Mouse (Mus musculus): ENCODE results near the gene Wfdc6b.
"Not testable (repeated sequence)": the region's sequence is repeated elsewhere in the genome, so short reads cannot be mapped to it uniquely, and the experiment has no call there.

Wfdc6b gene

DNA sequence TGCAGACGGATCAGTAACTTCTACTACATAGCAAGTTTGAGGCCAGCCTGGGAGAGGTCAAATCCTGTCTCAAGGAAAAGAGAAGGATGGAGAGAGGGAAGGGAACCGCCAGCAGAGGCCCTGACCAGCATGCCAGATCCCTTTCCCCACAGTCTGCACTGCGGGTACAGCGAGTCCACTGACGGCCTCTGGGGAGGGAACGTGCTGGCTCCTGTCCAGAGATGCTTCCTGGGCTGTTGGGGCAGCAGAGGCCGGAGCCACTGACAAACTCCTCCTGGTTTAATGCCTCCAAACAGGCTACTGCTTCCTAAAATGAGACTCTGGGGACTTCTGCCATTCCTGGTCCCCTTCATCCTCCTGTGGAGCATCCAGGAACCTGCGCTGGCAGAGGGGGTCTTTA lies at the start of gene Wfdc6b, which contains the start of gene Wfdc8:
Gene Wfdc6b (plus strand): TSS at position 52 of the 400 bp plus-strand sequence.
Gene Wfdc8 (minus strand): TSS at position 156 of the 400 bp plus-strand sequence.
- DNase-seq (ENCODE audit: low spot score in 2 of 2): peak in 1 of 2 experiments; percentile 43

DNA sequence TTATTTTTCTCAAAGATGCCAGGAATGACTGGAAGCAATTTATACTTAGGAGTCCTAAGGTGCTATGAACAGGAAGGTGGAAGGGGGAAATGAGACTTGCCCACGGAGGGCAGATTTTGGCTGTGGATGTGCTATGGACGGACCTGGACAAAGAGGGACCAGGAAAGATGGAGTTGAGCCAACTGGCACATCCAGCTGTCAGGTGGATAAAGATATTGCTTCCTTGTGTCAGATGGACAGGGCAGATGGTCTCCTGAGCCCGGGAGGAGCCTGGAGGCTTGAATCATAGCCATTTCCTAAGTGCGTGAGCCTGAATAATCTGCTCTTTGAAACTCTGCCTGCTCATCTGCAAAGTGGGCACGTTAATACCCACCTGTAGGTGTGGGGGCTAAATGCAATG lies 49.0 kb upstream of the Wfdc6b start:
- no peak for DNase-seq (ENCODE audit: low spot score in 2 of 2)

DNA sequence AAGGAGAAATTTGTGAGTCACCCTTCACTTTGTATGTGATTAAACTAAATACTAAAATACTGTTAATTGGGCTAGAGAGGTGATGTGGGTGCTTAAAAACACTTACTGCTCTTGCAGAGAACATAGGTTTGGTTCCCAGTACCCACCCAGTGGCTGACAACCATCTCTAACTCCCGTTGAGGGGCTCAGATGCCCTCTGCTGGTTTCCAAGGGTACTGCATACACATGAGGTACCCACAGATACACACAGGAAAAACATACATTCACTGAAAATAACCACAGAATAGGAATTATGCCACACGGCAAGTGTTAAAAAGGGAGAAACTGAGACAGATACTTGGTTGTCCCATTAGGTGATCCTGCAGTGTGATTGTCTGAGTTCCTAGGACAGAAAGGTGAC lies 46.3 kb upstream of the Wfdc6b start:
- DNase-seq (ENCODE audit: low spot score in 2 of 2): no peak

DNA sequence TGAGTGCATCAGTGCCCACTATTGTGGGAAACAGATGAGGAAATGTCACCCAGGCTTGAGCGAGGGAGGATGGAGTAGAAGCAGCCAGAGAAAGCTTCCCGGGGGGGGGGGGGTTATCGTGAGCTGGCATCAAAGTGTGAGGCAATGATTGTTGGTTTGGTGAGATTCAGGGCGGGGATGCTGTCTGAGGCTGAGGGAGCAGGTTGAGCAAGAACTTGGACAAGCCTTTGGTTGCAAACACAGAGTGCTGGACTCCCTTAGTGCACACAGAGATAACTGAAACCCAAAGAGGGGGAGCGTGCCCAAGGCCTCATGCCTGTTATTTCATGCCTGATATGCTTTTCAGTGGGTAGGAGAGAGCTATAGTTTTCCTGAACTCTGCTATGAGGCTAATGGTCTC lies 45.9 kb upstream of the Wfdc6b start:
- DNase-seq (ENCODE audit: low spot score in 2 of 2): peak; percentile 38 to 63

DNA sequence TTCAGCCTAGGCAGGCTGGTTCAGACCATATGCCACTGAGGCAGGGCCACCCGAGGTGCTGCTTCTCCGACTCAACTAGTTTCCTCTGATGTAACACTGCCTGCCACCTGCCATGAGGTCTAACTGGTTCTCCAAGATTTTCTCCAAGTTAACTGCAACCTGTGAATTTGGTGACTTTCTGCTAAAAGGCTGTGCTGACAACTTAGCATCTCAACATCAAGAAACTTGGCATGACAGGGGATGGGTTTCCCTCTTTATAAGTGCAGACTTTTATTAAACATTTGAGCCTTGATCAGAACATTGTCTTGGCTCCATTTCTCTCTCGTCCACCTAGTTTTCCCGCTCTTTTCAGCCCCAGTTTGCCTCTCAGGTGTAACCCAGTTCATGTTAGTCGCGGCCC lies 40.0 kb upstream of the Wfdc6b start, which contains the start of gene Spint3:
Gene Spint3 (minus strand): TSS at position 101 of the 400 bp plus-strand sequence.
- DNase-seq (ENCODE audit: low spot score in 2 of 2): not testable (repeated sequence)

DNA sequence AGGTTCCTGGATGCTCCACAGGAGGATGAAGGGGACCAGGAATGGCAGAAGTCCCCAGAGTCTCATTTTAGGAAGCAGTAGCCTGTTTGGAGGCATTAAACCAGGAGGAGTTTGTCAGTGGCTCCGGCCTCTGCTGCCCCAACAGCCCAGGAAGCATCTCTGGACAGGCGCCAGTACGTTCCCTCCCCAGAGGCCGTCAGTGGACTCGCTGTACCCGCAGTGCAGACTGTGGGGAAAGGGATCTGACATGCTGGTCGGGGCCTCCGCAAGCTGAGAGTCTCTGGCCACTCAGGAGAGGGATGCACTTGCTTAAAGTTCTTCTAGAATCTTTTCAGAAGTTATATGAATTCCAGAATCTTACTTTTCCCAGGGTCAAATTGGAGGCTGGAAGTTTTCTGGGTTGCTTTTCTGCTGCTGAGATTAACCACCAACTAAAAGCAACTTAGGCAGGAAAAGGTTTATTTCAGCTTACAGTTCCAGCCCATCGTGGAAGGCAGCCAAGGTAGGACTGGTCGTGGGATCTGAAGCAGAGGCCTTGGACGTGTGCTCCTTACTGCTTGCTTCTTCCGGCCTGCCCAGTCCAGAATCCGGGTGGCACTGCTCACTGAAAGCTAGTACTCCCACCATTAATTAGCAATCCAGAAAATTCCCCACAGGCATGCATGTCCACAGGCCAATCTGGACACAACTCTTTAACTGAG lies 28.1 kb upstream of the Wfdc6b start, which contains the start of gene Wfdc6a:
Gene Wfdc6a (minus strand): TSS at position 423 of the 701 bp plus-strand sequence.
- peak in 1 of 2 experiments; percentile 19 for DNase-seq (ENCODE audit: low spot score in 2 of 2)

- no peak for DNase-seq (ENCODE audit: low spot score in 2 of 2)
Observed at GRCm38 (mm10) chr2:164592014-164592413, 21.3 kb upstream of the Wfdc6b start.

DNA sequence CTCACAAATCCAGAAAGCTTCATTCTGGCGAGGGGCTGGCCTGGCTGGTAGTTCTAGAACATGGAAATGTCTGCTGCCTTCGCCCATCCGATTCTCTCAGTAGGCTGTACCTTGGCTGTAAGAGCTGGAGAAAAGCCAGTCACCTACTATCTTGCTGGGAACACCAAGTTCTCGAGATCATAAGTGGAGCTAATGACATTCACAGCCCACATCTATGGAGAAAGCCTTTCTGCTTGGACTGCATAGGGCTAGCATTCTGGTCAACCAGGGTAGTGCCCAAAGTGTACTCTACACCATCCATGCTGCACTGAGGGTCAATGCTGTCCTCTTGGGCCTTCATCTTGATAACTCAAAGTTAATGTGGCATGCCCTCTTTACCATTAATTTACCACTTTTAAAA lies 19.8 kb upstream of the Wfdc6b start, which contains the start of gene Eppin:
Gene Eppin (minus strand): TSS at position 101 of the 400 bp plus-strand sequence.
- DNase-seq (ENCODE audit: low spot score in 2 of 2): no peak

DNA sequence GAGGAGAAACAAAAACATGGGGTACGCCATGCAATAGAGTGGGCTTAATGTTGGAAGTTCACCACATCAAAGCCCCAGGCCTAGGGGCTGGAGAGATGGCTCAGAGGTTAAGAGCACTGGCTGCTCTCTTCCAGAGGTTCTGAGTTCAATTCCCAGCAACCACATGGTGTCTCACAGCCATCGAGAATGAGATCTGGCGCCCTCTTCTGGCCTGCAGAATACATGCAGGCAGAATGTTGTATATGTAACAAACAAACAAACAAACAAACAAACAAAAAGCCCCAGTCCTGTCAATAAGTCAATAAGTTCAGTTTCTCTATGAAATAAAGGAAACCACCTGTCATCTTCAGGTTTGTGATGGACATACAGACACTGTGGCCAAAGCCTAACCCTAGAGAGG lies 13.1 kb upstream of the Wfdc6b start:
- no peak for DNase-seq (ENCODE audit: low spot score in 2 of 2)

GRCm38 (mm10) chr2:164603482-164603881 lies 9.8 kb upstream of the Wfdc6b start:
- no peak for DNase-seq (ENCODE audit: low spot score in 2 of 2)

- DNase-seq (ENCODE audit: low spot score in 2 of 2): no peak
Observed at GRCm38 (mm10) chr2:164604411-164604810, 8.9 kb upstream of the Wfdc6b start.

GRCm38 (mm10) chr2:164608781-164609180 lies 4.5 kb upstream of the Wfdc6b start:
- DNase-seq (ENCODE audit: low spot score in 2 of 2): no peak

DNA sequence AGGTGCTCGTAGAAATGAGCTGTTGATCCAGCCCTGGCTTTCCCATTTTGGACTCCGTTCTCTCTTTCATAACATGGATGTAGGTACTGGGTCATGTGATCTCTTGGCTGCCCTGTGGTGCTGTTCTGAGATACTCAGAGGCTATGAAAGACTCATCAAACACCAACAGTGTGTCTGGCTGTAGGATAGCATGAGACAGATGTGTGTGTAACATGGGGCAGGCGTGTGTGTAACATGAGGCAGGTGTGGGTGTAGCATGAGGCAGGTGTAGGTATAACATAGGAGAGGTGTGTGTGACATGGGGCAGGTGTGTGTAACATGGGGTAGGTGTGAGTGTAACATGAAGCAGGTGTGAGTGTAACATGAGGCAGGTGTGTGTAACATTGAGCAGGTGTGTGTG lies 2.1 kb downstream of the Wfdc6b start:
- DNase-seq (ENCODE audit: low spot score in 2 of 2): no peak

GRCm38 (mm10) chr2:164619050-164619449 lies 5.7 kb downstream of the Wfdc6b start:
- DNase-seq (ENCODE audit: low spot score in 2 of 2): no peak

- DNase-seq (ENCODE audit: low spot score in 2 of 2): no peak
Observed at GRCm38 (mm10) chr2:164621775-164622174, 8.5 kb downstream of the Wfdc6b start.

DNA sequence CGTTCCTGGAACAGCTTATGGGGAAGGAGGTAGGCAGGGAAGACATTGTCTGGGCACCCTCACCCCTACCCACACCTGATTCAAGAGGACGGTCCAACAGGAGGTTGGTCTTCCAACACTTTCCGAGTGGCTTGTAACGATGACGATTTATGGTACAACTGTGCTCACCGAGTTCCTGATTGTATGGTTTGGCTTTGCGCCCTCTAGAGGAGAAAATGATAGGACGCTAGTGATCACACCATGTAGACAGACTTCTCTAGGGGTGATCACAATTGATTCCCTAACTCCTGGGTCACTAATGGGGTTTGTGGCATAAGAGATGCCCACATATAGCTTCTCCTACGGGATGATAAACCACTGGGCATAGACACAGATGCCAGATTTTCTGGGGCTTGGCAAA lies 21.9 kb downstream of the Wfdc6b start:
- no peak for DNase-seq (ENCODE audit: low spot score in 2 of 2)

DNA sequence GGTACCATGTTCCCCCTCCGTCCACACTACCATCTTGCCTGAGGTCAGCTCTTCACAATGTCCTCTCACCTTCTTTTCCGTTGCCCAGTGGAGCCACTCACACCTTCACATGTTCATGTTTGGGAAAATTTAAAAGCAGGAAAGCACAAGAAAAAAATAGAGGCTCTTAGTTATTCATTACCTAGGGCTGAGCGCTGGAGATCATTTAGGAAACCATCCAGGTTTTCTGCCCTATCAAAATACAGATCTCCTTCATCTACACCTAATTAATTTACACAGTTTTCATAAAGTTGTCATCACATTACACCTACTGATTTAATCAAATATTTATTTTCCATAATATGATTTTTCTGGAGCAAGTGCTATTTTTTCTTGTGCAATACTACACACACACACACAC lies 25.4 kb downstream of the Wfdc6b start, which contains the start of gene Wfdc16:
Gene Wfdc16 (minus strand): TSS at position 101 of the 400 bp plus-strand sequence.
- no peak for DNase-seq (ENCODE audit: low spot score in 2 of 2)

DNA sequence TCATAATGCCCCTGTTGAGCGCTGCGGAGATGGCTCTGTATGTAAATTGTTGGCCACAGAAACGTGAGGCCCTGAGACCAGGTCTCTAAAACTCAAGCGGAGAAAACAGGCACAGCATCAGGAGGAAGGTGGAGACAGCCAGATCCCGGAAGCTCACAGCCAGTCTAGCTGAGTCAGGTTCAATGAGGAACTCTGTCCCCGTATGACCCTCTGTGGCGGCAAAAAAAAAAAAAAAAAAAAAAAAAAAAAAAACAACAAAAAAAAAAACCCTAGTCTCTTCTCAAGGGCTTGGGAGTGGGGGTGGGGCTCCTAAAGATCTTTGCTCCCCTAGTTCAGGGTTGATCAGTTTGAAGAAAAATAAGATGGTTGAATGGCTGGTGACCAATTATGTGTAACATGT lies 27.8 kb downstream of the Wfdc6b start:
- DNase-seq (ENCODE audit: low spot score in 2 of 2): no peak

DNA sequence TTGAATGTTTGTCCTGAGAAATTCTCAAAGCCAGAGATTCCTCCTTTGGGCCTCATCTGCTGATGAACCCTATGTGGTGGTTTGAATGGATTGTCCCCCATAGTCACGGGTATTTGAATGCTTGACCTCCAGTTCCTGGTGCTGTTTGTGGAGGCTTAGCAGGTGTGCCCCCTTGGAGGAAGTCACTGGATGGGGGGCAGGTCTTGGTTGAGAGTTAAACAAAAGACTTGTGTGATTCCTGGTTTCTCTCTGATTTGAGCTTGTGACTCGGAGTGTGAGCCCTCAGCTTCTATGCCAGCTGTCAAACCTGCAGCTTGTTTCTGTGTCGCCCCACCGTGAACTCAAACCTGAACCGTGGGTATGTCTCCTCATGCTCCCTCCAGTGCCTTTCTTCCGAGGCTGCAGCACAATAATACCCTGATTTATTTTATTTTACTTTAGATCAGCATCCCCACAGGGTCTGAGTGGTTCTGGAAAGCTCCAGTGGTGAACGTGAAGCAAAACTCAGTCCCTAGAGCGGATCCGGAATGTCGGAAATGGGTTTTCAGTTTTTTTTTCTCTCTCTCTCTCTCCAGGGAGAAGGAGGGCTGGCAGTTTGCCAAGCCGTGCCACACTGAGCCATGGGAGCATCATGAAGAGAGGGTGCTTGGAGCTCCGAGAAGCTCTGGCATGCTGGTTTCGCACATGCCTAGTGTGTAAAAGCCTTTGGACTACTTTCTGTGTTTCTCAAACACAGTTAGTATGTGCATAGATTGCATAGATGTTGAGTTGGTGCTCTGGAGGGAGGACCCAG lies 28.8 kb downstream of the Wfdc6b start:
- no peak for DNase-seq (ENCODE audit: low spot score in 2 of 2)

GRCm38 (mm10) chr2:164655858-164656257 lies 42.5 kb downstream of the Wfdc6b start, which contains the start of gene Wfdc10:
Gene Wfdc10 (plus strand): TSS chr2:164656046.
- peak; percentile 29 to 36 for DNase-seq (ENCODE audit: low spot score in 2 of 2)

GRCm38 (mm10) chr2:164656483-164656882 lies 43.2 kb downstream of the Wfdc6b start, which contains the start of gene Wfdc9:
Gene Wfdc9 (minus strand): TSS chr2:164656583.
- DNase-seq (ENCODE audit: low spot score in 2 of 2): no peak

GRCm38 (mm10) chr2:164664851-164665250 lies 51.5 kb downstream of the Wfdc6b start:
- no peak for DNase-seq (ENCODE audit: low spot score in 2 of 2)

Data from urinary bladder, postnatal 36 days (tissue).